Mouse (Mus musculus): Measurements from ENCODE around the gene Mtch2.

Mtch2 gene

GRCm38 (mm10) chr2:90846955-90847680 lies at the start of gene Mtch2:
Gene Mtch2 (plus strand): TSS chr2:90847155.
- in situ Hi-C loops (cut with MboI, MseI): no loop called here

- in situ Hi-C loops (cut with MboI, MseI): loop anchor here in 1 of 2 experiments (25.0 kb wide), 1 partner anchor 771 kb away; the partner anchor contains the start of genes Olfr1264 and Olfr1265
These were observed 38.5 kb upstream of the Mtch2 start for GRCm38 (mm10) chr2:90808241-90809126.

GRCm38 (mm10) chr2:90810751-90811150 lies 36.2 kb upstream of the Mtch2 start:
- in situ Hi-C loops (cut with MboI, MseI): loop anchor here in 1 of 2 experiments (25.0 kb wide), 1 partner anchor 773 kb away; the partner anchor contains the start of genes Olfr1264 and Olfr1265

- in situ Hi-C loops (cut with MboI, MseI): loop anchor here in 1 of 2 experiments (25.0 kb wide), 1 partner anchor 778 kb away; the partner anchor contains the start of genes Olfr1264 and Olfr1265
These were observed 31.7 kb upstream of the Mtch2 start for GRCm38 (mm10) chr2:90815266-90815665.

GRCm38 (mm10) chr2:90816144-90816543 lies 30.8 kb upstream of the Mtch2 start:
- in situ Hi-C loops (cut with MboI, MseI): loop anchor here in 1 of 2 experiments (25.0 kb wide), 1 partner anchor 779 kb away; the partner anchor contains the start of genes Olfr1264 and Olfr1265

- in situ Hi-C loops (cut with MboI, MseI): loop anchor here in 1 of 2 experiments (25.0 kb wide), 1 partner anchor 781 kb away; the partner anchor contains the start of genes Olfr1264 and Olfr1265
These were observed 28.2 kb upstream of the Mtch2 start for GRCm38 (mm10) chr2:90818710-90819109.

- in situ Hi-C loops (cut with MboI, MseI): loop anchor here in 1 of 2 experiments (25.0 kb wide), 1 partner anchor 784 kb away; the partner anchor contains the start of genes Olfr1264 and Olfr1265
These were observed 26.1 kb upstream of the Mtch2 start for GRCm38 (mm10) chr2:90820894-90821293.

GRCm38 (mm10) chr2:90822978-90823377 lies 24.0 kb upstream of the Mtch2 start:
- in situ Hi-C loops (cut with MboI, MseI): loop anchor here in 1 of 2 experiments (25.0 kb wide), 1 partner anchor 786 kb away; the partner anchor contains the start of genes Olfr1264 and Olfr1265

- in situ Hi-C loops (cut with MboI, MseI): loop anchor here in 1 of 2 experiments (25.0 kb wide), 1 partner anchor 786 kb away; the partner anchor contains the start of genes Olfr1264 and Olfr1265
These were observed 23.2 kb upstream of the Mtch2 start for GRCm38 (mm10) chr2:90823781-90824180.

GRCm38 (mm10) chr2:90824528-90824927 lies 22.4 kb upstream of the Mtch2 start:
- in situ Hi-C loops (cut with MboI, MseI): loop anchor here in 1 of 2 experiments (25.0 kb wide), 1 partner anchor 787 kb away; the partner anchor contains the start of genes Olfr1264 and Olfr1265

GRCm38 (mm10) chr2:90825515-90826172 lies 21.3 kb upstream of the Mtch2 start:
- in situ Hi-C loops (cut with MboI, MseI): no loop called here

GRCm38 (mm10) chr2:90828739-90829138 lies 18.2 kb upstream of the Mtch2 start:
- in situ Hi-C loops (cut with MboI, MseI): no loop called here

- in situ Hi-C loops (cut with MboI, MseI): no loop called here
These were observed 13.5 kb upstream of the Mtch2 start for GRCm38 (mm10) chr2:90833502-90833901.

- in situ Hi-C loops (cut with MboI, MseI): no loop called here
These were observed 8.3 kb upstream of the Mtch2 start for GRCm38 (mm10) chr2:90838621-90839020.

- in situ Hi-C loops (cut with MboI, MseI): no loop called here
These were observed 3.3 kb upstream of the Mtch2 start for GRCm38 (mm10) chr2:90843666-90844065.

GRCm38 (mm10) chr2:90844262-90844661 lies 2.7 kb upstream of the Mtch2 start:
- in situ Hi-C loops (cut with MboI, MseI): no loop called here

GRCm38 (mm10) chr2:90845234-90845633 lies 1.7 kb upstream of the Mtch2 start:
- in situ Hi-C loops (cut with MboI, MseI): no loop called here

GRCm38 (mm10) chr2:90846171-90846570 lies 784 bp upstream of the Mtch2 start:
- in situ Hi-C loops (cut with MboI, MseI): no loop called here

- in situ Hi-C loops (cut with MboI, MseI): no loop called here
These were observed 379 bp upstream of the Mtch2 start for GRCm38 (mm10) chr2:90846597-90846954.

GRCm38 (mm10) chr2:90847681-90848050 lies 711 bp downstream of the Mtch2 start:
- in situ Hi-C loops (cut with MboI, MseI): no loop called here

GRCm38 (mm10) chr2:90848331-90848730 lies 1.4 kb downstream of the Mtch2 start:
- in situ Hi-C loops (cut with MboI, MseI): no loop called here

All from T-helper 17 cell (primary cell).